Mouse (Mus musculus) E14TG2a.4 (cell line): ENCODE data around the gene Klk11.

Experiments used
- CTCF ChIP-seq: conservative IDR thresholded peaks from 2 replicates; pipeline ENCODE4 v1.5.1; 2014; ENCODE audit warnings: low read length
- POU5F1 ChIP-seq: IDR thresholded peaks from 2 replicates; pipeline ENCODE4 v1.6.1; 2014; ENCODE audit warnings: low read length, borderline replicate concordance

DNA sequence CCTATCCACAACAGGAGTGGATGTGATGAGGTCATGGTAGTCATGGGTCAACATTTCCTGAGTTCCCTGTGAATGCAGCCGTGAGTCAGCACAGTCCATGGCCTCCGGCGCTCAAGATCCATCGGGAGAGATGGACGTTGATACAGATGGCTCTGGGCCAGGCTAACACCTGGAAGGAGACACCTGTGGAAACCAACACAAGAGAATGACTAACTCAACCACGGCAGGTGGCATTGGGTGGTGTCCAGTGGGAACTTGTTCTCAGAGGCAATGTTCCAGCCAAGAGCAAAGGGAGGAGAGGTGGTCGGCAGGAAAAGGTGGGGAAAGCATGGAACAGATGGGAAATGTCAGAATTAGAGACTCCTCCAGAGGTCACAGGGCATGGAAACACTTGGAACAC is 47.2 kb downstream of the Klk11 start:
- TF ChIP-seq POU5F1 (no peak), CTCF (no peak)
